Mouse (Mus musculus): ENCODE data around the gene Nus1.

Nus1 gene

GRCm38 (mm10) chr10:52417299-52417997 is at the start of gene Nus1:
Gene Nus1, plus strand, starts transcription at chr10:52417547.
- peak; percentile 98 for DNase-seq (ENCODE audit: low read depth, low spot score)

- no peak for DNase-seq (ENCODE audit: low read depth, low spot score)
These were observed 49.0 kb upstream of the Nus1 start for GRCm38 (mm10) chr10:52368376-52368775.

GRCm38 (mm10) chr10:52373834-52374233 is 43.5 kb upstream of the Nus1 start:
- DNase-seq (ENCODE audit: low read depth, low spot score): no peak

GRCm38 (mm10) chr10:52374651-52375050 is 42.7 kb upstream of the Nus1 start:
- DNase-seq (ENCODE audit: low read depth, low spot score): no peak

- no peak for DNase-seq (ENCODE audit: low read depth, low spot score)
These were observed 40.9 kb upstream of the Nus1 start for GRCm38 (mm10) chr10:52376422-52376821.

GRCm38 (mm10) chr10:52377813-52378212 is 39.5 kb upstream of the Nus1 start:
- DNase-seq (ENCODE audit: low read depth, low spot score): no peak

- DNase-seq (ENCODE audit: low read depth, low spot score): peak; percentile 42
These were observed 36.0 kb upstream of the Nus1 start for GRCm38 (mm10) chr10:52381321-52381801.

GRCm38 (mm10) chr10:52381845-52382591 is 35.3 kb upstream of the Nus1 start, which contains the start of gene Gopc:
Gene Gopc, minus strand, starts transcription at chr10:52382124.
- DNase-seq (ENCODE audit: low read depth, low spot score): peak; percentile 97

GRCm38 (mm10) chr10:52383022-52383421 is 34.3 kb upstream of the Nus1 start:
- DNase-seq (ENCODE audit: low read depth, low spot score): no peak

- DNase-seq (ENCODE audit: low read depth, low spot score): no peak
These were observed 33.8 kb upstream of the Nus1 start for GRCm38 (mm10) chr10:52383522-52383921.

GRCm38 (mm10) chr10:52384823-52385610 is 32.3 kb upstream of the Nus1 start:
- DNase-seq (ENCODE audit: low read depth, low spot score): peak; percentile 35

- DNase-seq (ENCODE audit: low read depth, low spot score): no peak
These were observed 30.2 kb upstream of the Nus1 start for GRCm38 (mm10) chr10:52387192-52387591.

- DNase-seq (ENCODE audit: low read depth, low spot score): no peak
These were observed 28.4 kb upstream of the Nus1 start, which contains the start of gene Nepn for GRCm38 (mm10) chr10:52388922-52389430. Gene Nepn, plus strand, starts transcription at chr10:52388972.

- peak; percentile 49 for DNase-seq (ENCODE audit: low read depth, low spot score)
These were observed 27.9 kb upstream of the Nus1 start for GRCm38 (mm10) chr10:52389438-52389837.

- DNase-seq (ENCODE audit: low read depth, low spot score): no peak
These were observed 26.1 kb upstream of the Nus1 start for GRCm38 (mm10) chr10:52391208-52391607.

GRCm38 (mm10) chr10:52396647-52397046 is 20.7 kb upstream of the Nus1 start:
- no peak for DNase-seq (ENCODE audit: low read depth, low spot score)

- DNase-seq (ENCODE audit: low read depth, low spot score): no peak
These were observed 18.6 kb upstream of the Nus1 start for GRCm38 (mm10) chr10:52398715-52399114.

- no peak for DNase-seq (ENCODE audit: low read depth, low spot score)
These were observed 17.6 kb upstream of the Nus1 start for GRCm38 (mm10) chr10:52399722-52400121.

- no peak for DNase-seq (ENCODE audit: low read depth, low spot score)
These were observed 12.2 kb upstream of the Nus1 start for GRCm38 (mm10) chr10:52405160-52405559.

- DNase-seq (ENCODE audit: low read depth, low spot score): no peak
These were observed 9.8 kb upstream of the Nus1 start for GRCm38 (mm10) chr10:52407526-52407925.

GRCm38 (mm10) chr10:52415020-52415419 is 2.3 kb upstream of the Nus1 start:
- no peak for DNase-seq (ENCODE audit: low read depth, low spot score)

- no peak for DNase-seq (ENCODE audit: low read depth, low spot score)
These were observed 889 bp upstream of the Nus1 start for GRCm38 (mm10) chr10:52416458-52416857.

Measured in mesoderm, embryonic 11.5 days (tissue).